Mouse (Mus musculus): ENCODE data around the gene Grk1. TPM values are rescaled to one million over a fixed set of nuclear protein-coding genes. Genes with fewer than 3 reads are reported as not detected.

Gene Grk1
- polyA plus RNA-seq, 1 experiment from 2014 or later, result 0.03 TPM

DNA sequence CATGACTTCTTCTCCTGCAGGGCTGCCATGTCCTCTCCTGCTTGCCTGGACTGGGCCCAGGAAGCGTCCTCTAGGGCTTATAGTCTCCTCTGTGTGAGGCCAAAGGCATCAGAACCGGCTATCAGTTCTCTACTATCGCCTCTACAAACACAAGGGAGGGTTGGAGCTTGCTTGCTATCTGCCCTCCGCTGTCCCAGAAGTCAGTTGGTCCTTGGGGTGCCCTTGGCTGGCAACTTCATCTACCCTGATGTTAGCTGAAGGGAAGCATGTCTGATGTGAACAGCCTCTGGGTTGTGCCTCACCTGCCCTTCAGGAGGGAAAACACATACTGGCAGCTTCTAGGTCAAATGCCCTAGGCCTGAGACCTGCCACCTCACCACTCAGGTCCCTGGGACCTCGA, 8.2 kb upstream of the Grk1 start, which contains the start of gene Atp4b:
Gene Atp4b (minus strand): TSS at position 101 of the 400 bp plus-strand sequence.
- Histone ChIP-seq H3K4me1 (no peaks in the 10 kb centered on the region), H3K27ac (no peak within 1 kb of the TSS), H3K9me3 (no peaks in the 10 kb centered on the region), H3K4me3 (replicated peaks) (no peak within 1 kb of the TSS), H3K36me3 (replicated peaks) (no peaks in the 10 kb centered on the region), H3K9ac (no peak within 1 kb of the TSS), H3K4me2 (no peak within 1 kb of the TSS), H3K27me3 (no peaks in the 10 kb centered on the region)
- ATAC-seq (ENCODE audit: low FRiP score), result no peak
- WGBS, result 78% methylated on average over 5 of the region's 5 CpGs

DNA sequence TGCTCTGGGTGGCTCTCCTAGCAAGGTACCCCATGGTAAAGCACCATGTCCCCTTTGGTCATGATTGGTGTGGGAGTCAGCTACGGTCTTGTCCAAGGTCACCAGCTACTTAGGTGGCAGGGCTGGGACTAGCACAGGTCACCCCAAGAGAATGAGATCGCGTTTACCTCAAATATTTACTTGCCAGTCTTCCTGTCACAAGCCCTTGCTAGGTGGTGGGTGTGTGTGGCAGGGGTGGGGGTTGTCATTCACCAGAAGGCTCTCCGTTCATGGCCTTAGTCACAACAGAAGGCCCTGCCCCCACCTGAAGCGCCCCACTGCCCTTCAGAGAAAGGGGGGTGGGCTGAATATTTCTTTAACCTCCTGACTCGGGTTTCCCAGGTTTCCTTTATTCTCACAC, 1.4 kb upstream of the Grk1 start:
- H3K9ac ChIP-seq, result no peak overlapping the region
- H3K9me3 ChIP-seq, result no peaks in the 10 kb centered on the region
- H3K27ac ChIP-seq, result no peak overlapping the region
- ATAC-seq (ENCODE audit: low FRiP score), result no peak
- H3K4me2 ChIP-seq, result no peak overlapping the region
- H3K4me3 ChIP-seq (replicated peaks), result no peak overlapping the region
- H3K27me3 ChIP-seq, result no peaks in the 10 kb centered on the region
- H3K4me1 ChIP-seq, result 0 out of 2 replicates have a peak, but pooled peaks cover 5% of the 10 kb centered on the region
- no peaks in the 10 kb centered on the region for H3K36me3 ChIP-seq (replicated peaks)
- 84% methylated on average over 6 of the region's 6 CpGs for WGBS

DNA sequence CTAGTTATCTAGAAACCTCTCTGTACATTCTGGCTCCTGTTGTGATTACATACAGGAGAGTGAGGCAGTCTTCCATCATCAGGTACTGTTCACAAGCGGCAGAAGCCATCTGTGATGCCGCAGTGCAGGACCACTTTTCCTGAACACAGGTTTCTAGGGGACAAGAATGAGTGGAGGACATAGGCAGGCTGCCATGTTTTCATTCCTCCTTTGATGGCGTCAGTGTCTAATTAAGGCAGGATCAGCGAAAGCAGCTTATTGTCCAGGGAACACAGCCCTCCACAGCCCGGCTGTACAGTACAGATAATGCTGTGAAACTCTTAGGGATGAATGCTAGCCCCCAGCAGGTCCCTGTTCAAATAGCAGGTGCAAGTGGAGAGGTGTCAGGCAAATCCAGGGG, 1.1 kb downstream of the Grk1 start:
- H3K36me3 ChIP-seq (replicated peaks), result no peaks in the 10 kb centered on the region
- no peak overlapping the region for H3K27ac ChIP-seq
- no peak for ATAC-seq (ENCODE audit: low FRiP score)
- 62% methylated on average over 5 of the region's 5 CpGs for WGBS
- no peaks in the 10 kb centered on the region for H3K27me3 ChIP-seq
- H3K4me3 ChIP-seq (replicated peaks), result no peak overlapping the region
- 0 out of 2 replicates have a peak, but pooled peaks cover 5% of the 10 kb centered on the region for H3K4me1 ChIP-seq
- H3K4me2 ChIP-seq, result no peak overlapping the region
- H3K9me3 ChIP-seq, result no peaks in the 10 kb centered on the region
- no peak overlapping the region for H3K9ac ChIP-seq

DNA sequence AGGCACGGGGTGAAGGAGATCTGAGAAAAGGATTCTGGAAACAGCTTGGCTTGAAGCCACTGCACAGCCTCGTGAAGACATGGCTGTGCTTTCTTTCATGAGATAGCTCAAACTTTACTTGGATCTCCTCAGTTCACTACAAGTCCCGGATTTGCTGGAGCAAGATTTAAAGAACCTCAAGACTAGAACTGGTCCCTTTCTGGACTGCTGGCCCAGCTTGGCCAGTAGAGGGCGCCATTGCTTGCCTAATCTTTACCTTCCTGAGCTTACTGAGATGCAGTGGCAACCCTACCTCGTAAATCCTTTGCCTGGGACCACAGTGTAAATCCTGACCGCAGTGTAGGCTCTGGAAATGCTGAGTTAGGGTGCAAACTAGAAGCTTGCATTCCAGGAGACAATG, 6.7 kb downstream of the Grk1 start:
- no peak overlapping the region for H3K4me2 ChIP-seq
- 29% methylated on average over 6 of the region's 6 CpGs for WGBS
- peaks cover 3% of the 10 kb centered on the region; the same call in 1 of the 2 replicates for H3K27me3 ChIP-seq
- no peaks in the 10 kb centered on the region for H3K36me3 ChIP-seq (replicated peaks)
- no peaks in the 10 kb centered on the region for H3K9me3 ChIP-seq
- ATAC-seq (ENCODE audit: low FRiP score), result no peak
- H3K27ac ChIP-seq, result no peak overlapping the region
- no peak overlapping the region for H3K9ac ChIP-seq
- no peak overlapping the region for H3K4me3 ChIP-seq (replicated peaks)
- H3K4me1 ChIP-seq, result no peaks in the 10 kb centered on the region

DNA sequence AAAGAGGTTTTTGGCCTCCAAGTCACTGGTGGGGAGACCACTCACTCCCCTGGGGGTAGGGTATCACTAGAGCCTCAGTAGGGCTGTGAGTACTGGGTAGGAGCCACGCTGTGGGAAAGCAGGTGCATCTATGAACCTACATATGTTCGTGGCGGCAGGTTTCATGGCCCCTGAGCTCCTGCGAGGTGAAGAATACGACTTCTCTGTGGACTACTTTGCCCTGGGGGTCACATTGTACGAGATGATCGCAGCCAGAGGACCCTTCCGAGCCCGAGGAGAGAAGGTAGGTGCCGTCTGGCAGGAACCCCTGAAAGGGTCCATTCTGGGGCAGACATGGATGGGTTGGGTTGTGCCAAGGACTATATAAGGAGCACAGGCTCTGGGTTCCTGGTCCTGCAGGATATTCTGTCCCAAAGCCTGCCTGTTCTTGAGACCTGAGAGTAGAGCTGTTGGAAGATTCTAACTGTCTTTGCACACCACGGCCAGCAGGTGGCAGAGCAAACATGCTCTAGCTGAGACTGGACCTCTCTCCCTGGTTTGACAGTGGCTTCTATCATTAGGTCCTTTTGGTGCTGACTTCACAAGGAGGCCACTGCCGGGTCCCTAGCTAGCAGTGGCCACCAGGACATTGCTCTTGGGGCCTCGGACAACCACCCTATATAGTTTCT, 8.1 kb downstream of the Grk1 start:
- no peak overlapping the region for H3K9ac ChIP-seq
- H3K27ac ChIP-seq, result no peak overlapping the region
- H3K9me3 ChIP-seq, result no peaks in the 10 kb centered on the region
- H3K4me2 ChIP-seq, result no peak overlapping the region
- 67% methylated on average over 13 of the region's 13 CpGs for WGBS
- H3K27me3 ChIP-seq, result peaks cover 3% of the 10 kb centered on the region; the same call in 1 of the 2 replicates
- H3K4me1 ChIP-seq, result no peaks in the 10 kb centered on the region
- H3K4me3 ChIP-seq (replicated peaks), result no peak overlapping the region
- no peak for ATAC-seq (ENCODE audit: low FRiP score)
- H3K36me3 ChIP-seq (replicated peaks), result no peaks in the 10 kb centered on the region

DNA sequence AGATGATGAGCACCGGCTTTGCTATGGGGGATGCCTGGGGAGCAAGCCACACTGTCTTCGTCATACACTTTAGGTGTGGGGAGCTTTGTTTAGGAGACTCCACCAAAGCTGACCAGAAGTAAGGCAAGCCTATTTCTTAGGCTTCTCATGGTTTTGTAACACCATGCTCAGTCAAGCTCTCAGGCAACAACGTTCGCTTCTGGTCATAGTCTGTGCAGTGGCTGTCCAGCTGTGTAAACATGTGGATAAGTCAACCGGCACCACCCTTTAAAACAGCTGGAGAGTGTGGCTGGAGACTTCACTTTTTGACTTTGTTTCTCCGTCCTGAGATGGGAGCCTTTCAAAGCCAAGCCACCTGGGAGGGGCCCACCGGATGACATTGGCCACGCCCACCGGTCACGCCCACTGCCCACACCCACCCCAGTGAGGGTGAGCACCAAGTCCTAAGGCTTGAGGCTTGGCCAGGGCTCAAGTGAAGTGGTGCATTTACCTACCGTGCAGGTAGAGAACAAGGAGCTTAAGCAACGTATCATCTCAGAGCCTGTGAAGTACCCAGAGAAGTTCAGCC, 9.0 kb downstream of the Grk1 start:
- Histone ChIP-seq H3K4me1 (no peaks in the 10 kb centered on the region), H3K9me3 (no peaks in the 10 kb centered on the region), H3K27me3 (peaks cover 3% of the 10 kb centered on the region; the same call in 1 of the 2 replicates), H3K9ac (no peak overlapping the region), H3K4me3 (replicated peaks) (no peak overlapping the region), H3K27ac (no peak overlapping the region), H3K4me2 (no peak overlapping the region), H3K36me3 (replicated peaks) (no peaks in the 10 kb centered on the region)
- ATAC-seq (ENCODE audit: low FRiP score), result no peak
- 63% methylated on average over 12 of the region's 12 CpGs for WGBS

DNA sequence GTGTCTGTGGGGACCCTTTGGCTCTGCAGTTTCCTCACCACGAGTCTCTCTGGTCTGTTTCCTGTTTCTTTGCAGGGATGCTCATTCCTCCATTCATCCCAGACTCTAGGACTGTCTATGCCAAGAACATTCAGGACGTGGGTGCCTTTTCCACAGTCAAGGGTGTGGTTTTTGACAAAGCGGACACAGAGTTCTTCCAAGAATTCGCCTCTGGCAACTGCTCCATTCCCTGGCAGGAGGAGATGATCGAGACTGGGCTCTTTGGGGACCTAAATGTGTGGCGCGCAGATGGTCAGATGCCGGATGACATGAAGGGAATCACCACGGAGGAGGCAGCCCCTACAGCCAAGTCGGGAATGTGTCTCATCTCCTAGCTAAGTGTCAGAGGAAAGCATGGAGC, 11.0 kb downstream of the Grk1 start:
- Histone ChIP-seq H3K4me3 (replicated peaks) (no peak overlapping the region), H3K4me2 (no peak overlapping the region), H3K9ac (no peak overlapping the region), H3K9me3 (no peaks in the 10 kb centered on the region), H3K27me3 (peaks cover 3% of the 10 kb centered on the region; the same call in 1 of the 2 replicates), H3K4me1 (no peaks in the 10 kb centered on the region), H3K36me3 (replicated peaks) (no peaks in the 10 kb centered on the region), H3K27ac (no peak overlapping the region)
- no peak for ATAC-seq (ENCODE audit: low FRiP score)
- 82% methylated on average over 10 of the region's 10 CpGs for WGBS

DNA sequence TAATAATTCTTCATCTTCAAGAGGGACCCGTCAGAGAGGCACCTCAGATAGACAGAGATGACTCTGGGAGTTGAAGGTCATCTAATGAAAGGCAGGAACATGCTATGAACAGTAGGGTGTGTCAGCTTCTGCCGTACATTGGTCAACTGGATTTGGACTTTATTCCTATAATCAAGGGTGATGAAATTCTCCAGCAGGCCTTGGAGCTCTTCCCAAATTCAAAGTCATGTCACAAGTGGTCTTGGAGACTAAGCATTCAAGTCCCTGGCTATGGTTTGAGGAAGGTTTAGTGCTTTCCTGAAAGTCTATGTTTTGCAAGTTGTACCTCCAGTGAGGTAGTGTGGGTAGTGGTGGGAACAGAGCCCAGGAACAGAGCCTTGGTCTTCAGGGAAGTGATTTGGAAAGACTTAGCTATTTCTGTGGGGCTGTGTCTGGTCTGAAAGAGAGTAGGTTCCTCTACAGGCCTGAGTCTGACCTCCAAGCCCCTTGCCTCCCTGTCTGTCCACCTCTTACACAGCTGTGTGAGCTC, 14.3 kb downstream of the Grk1 start:
- Histone ChIP-seq H3K27ac (no peak overlapping the region), H3K27me3 (peaks cover 3% of the 10 kb centered on the region; the same call in 1 of the 2 replicates), H3K9me3 (no peaks in the 10 kb centered on the region), H3K36me3 (replicated peaks) (no peaks in the 10 kb centered on the region), H3K4me2 (no peak overlapping the region), H3K9ac (no peak overlapping the region), H3K4me1 (no peaks in the 10 kb centered on the region), H3K4me3 (replicated peaks) (no peak overlapping the region)
- no peak for ATAC-seq (ENCODE audit: low FRiP score)
- WGBS, result 80% methylated on average over 2 of the region's 2 CpGs

DNA sequence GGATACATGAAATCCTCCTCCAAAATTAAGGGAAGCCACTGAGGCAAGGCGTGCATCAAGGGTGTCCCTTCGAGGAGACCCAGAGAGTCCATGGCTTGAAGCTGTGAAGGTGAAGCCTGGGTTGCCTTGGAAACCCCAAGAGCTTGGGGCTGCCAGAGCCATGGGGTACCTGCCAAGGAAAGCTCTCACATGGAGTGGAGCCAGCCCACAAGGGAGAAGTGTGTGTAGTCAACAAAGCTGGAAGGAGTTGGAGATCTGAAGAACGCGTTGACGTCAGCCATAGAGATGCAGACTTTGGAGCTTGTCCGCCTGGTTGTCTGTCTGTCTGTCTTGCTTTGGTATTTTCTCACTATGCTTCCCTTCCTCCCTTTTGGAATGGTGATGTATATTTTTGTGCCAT, 16.1 kb downstream of the Grk1 start:
- H3K27ac ChIP-seq, result no peak overlapping the region
- no peak overlapping the region for H3K4me2 ChIP-seq
- no peaks in the 10 kb centered on the region for H3K9me3 ChIP-seq
- H3K9ac ChIP-seq, result no peak overlapping the region
- no peak overlapping the region for H3K4me3 ChIP-seq (replicated peaks)
- H3K36me3 ChIP-seq (replicated peaks), result no peaks in the 10 kb centered on the region
- WGBS, result 91% methylated on average over 6 of the region's 6 CpGs
- ATAC-seq (ENCODE audit: low FRiP score), result no peak
- no peaks in the 10 kb centered on the region for H3K4me1 ChIP-seq
- H3K27me3 ChIP-seq, result no peaks in the 10 kb centered on the region

DNA sequence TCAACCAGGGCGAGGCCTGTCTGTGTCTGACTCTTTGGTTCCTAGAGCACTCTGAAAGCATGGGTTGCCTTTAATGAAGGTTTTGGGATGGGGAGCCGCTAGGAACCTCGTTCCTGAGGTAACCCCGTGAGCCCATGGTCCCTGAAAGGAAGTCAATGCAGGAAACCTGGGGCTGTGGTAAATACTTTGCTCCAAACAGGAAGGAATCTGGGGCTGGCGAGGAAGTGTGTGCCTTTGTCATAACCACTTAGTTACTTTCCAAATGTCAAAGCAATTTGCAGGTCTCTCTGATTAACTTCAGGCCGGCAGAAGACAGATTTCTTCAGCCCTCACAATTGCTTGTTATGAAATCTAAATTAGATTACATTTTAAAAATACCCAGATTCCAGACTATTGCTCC, 22.5 kb downstream of the Grk1 start:
- no peaks in the 10 kb centered on the region for H3K36me3 ChIP-seq (replicated peaks)
- H3K9me3 ChIP-seq, result no peaks in the 10 kb centered on the region
- H3K4me2 ChIP-seq, result no peak overlapping the region
- H3K9ac ChIP-seq, result no peak overlapping the region
- H3K27ac ChIP-seq, result no peak overlapping the region
- WGBS, result 84% methylated on average over 6 of the region's 6 CpGs
- H3K4me1 ChIP-seq, result no peaks in the 10 kb centered on the region
- no peak for ATAC-seq (ENCODE audit: low FRiP score)
- H3K4me3 ChIP-seq (replicated peaks), result no peak overlapping the region
- no peaks in the 10 kb centered on the region for H3K27me3 ChIP-seq

DNA sequence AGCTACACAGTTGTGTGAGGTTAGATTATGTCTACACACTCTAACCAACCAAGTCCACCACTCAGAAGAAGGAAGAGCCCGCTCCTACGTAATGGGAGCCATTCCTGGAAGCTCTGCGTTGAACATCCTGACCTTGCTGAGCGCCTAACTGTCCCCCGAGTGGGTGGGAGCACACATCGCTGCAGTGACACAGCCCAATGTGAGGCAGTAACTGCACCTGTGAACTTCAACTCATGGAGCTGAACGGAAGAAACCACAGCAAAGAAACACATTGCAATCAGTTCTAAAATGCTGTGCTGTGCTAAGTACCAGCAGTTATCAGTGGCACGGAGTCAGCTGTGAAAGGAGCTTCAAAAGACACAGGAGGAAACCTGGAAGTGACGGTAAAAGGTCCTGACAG, 23.3 kb downstream of the Grk1 start:
- no peak overlapping the region for H3K4me3 ChIP-seq (replicated peaks)
- 89% methylated on average over 9 of the region's 9 CpGs for WGBS
- no peaks in the 10 kb centered on the region for H3K4me1 ChIP-seq
- no peak overlapping the region for H3K9ac ChIP-seq
- ATAC-seq (ENCODE audit: low FRiP score), result no peak
- H3K9me3 ChIP-seq, result no peaks in the 10 kb centered on the region
- H3K27me3 ChIP-seq, result no peaks in the 10 kb centered on the region; the same call in 1 of the 2 replicates
- H3K36me3 ChIP-seq (replicated peaks), result no peaks in the 10 kb centered on the region
- H3K27ac ChIP-seq, result no peak overlapping the region
- no peak overlapping the region for H3K4me2 ChIP-seq

DNA sequence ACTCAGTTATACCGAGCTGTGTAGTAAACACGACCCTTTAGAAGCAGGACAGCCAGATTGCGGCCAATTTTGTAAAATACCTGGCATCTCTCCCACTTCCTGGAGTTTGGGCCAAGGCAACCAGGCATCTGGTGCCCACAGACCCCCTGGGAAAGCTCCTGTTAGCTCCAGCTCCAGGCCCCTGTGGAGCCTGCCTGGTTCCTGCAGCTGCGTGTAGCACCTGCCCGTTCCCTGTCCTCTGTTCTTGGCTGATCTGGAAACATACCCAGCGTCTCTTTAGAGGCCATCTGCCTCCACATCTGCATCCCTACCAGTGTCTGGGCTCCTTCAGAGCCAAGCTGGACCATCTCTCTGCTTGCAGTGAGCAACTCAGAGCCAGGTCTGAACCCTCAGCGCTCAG, 25.5 kb downstream of the Grk1 start:
- H3K9ac ChIP-seq, result no peak overlapping the region
- H3K9me3 ChIP-seq, result no peaks in the 10 kb centered on the region
- WGBS, result 80% methylated on average over 7 of the region's 7 CpGs
- H3K4me3 ChIP-seq (replicated peaks), result no peak overlapping the region
- ATAC-seq (ENCODE audit: low FRiP score), result no peak
- no peaks in the 10 kb centered on the region for H3K36me3 ChIP-seq (replicated peaks)
- H3K27ac ChIP-seq, result no peak overlapping the region
- 0 out of 2 replicates have a peak, but pooled peaks cover 6% of the 10 kb centered on the region for H3K4me1 ChIP-seq
- H3K4me2 ChIP-seq, result no peak overlapping the region
- H3K27me3 ChIP-seq, result peaks cover 13% of the 10 kb centered on the region

DNA sequence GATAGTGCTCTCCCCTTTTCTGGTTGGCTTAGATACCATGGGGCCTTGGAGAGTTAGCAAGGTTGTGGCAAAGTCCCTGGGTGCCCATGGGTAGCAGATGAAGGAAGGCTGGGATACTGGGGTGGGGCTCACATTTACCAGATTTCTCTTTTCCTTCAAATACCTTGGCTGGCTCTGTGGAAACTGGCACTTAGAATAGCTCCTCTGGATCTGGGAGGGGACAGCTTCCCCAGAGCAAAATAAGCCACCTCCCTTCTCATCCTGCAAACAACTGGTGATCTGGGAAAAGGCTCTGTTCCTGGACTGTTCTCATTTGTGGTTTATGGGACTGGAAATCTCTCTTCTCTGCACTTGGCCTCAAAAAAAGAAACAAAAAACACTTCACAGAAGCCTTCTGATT, 26.0 kb downstream of the Grk1 start:
- peaks cover 17% of the 10 kb centered on the region for H3K27me3 ChIP-seq
- no peak overlapping the region for H3K4me3 ChIP-seq (replicated peaks)
- ATAC-seq (ENCODE audit: low FRiP score), result no peak
- no peaks in the 10 kb centered on the region for H3K9me3 ChIP-seq
- H3K4me2 ChIP-seq, result no peak overlapping the region
- no peak overlapping the region for H3K9ac ChIP-seq
- no peak overlapping the region for H3K27ac ChIP-seq
- no peaks in the 10 kb centered on the region for H3K36me3 ChIP-seq (replicated peaks)
- H3K4me1 ChIP-seq, result peaks cover 11% of the 10 kb centered on the region; the same call in 1 of the 2 replicates

Measured in forebrain, embryonic 12.5 days (tissue).